Mouse (Mus musculus) spleen, postnatal 4 days (tissue): ENCODE measurements around the gene Stk38l.

ENCODE experiments used
- DNase-seq, 2 experiments: peaks; one replicate each; pipeline ENCODE4 v3.0.0; 2022; ENCODE audit warnings: low spot score in 2 of 2

The Stk38l gene

DNA sequence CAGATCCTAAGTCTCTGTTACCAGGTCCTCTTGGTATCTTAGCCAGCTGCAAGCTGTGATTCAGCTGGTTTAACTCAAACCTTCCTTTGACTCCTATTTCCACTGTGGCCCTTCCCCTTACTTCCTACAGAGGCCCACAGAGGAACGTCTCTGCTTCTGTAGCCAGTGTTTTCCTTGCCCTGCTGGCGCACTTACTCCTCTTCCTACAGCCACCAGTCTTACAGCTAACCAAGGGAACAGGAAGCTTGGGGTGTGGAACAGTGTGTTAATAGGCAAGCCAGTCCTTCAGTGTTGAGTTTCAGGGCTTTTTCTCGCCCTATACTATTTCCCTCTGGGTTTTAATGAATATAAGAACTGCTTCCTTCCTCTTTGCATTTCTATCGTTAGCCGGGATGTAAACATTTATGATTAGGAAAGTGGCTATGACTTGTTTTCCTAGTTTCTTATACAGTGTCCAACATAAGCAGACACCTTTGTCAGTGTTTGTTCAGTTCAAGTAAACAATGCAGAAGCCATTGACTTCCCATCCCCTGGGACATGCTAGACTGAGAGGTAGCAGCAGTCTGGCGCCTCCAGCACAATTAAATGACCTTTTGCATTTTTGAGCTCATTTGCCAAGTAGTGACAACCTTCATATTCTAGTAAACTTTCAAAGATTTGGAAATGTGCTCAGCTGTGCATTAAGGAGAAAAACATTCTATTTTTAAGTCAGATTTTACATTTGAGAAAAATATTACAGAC is 45.4 kb downstream of the Stk38l start:
- DNase-seq: peak in 1 of 2 experiments; percentile 14

DNA sequence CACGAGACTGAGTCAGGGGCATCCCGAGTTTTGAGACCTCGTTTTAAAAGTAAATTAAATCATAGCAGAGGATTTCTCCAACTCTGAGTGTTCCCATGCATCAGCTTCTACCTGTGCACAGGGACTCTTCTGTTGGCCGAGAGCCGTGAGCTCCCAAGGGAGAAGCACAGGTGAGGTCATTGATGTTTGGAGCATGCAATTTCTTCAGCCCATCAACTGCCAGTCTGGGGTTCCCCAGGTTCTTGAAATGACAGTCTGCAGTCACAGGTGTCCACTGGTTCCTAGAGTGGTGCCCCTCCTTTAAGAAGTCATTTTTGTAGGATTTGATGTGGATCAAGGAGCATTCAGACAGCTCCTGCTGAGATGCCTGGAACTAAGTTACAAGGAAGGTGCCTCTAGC is 46.0 kb downstream of the Stk38l start:
- peak in 1 of 2 experiments; percentile 45 for DNase-seq

DNA sequence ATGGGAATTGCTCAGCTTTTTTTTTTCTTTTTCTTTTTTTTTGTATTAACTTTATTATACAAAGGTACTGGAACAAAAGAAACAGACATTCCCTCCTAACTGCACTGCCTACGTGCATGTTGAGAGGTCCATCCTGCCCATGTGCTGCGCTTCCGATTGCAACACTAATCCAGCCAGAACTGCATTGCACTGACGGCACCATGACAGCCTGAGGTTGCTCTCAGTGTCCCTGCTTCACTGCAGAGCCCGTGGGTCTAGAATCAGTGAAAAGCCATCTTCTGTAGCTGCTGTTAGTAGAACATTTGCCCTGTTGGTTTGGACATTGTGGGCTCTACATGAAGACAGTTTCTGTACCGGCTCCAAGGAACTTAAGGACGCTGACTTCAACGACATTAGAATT is 51.1 kb downstream of the Stk38l start:
- peak in 1 of 2 experiments; percentile 45 for DNase-seq

DNA sequence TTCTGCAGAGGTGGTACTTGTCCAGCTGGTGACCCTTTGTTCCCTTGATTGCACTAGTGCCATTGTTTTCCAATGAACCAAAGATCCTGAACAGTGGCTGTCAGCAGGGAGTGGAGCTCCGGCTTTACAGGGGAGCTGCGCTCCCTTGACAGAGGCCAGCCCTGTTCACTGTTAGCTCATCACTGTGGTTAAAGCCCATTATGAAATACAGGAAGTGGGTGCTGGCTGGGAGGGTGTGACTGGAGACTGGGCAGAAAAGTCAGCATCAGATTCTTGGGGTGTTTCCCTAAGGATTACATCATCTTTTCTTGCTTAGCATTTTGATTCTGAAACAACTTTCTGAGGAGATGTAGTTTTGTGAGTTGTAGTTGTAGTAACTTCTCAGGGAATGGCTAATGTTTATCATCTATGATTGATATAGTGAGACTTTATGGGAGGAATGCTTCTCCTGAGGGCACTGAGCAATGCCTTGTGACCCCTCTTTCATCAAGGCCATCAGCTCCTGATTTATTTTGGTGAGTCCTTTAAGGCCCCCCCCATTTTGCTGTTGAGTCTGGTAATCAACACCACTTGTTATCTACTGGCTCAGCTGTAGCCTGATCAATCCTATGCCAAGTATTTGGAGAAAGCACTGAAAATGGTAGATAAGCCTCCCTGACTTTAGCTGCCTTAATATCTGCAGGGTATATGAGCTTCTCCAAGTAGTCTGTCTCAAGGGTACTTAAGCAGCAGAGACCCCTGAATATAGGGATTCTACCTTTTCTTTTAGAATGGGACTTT is 52.0 kb downstream of the Stk38l start:
- DNase-seq: peak; percentile 24 to 60

DNA sequence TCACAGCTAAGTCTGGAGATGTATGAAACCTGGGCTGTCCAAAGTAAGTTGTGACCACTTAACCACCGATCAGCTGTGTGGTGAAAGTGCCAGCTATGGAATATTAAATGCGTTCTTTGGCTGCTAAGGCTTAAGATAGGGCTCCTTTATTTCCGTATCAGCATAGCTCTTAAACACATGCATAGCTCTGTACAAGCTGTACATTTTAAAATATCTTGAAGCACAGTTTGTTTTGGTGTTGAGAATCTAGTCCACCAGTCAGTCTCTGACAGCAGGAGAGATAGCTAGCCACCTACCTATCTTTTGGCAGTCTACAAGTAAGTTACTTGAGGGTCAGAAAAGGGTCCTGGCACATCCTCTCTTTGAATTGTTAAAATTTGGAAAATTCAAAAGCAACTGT is 53.3 kb downstream of the Stk38l start:
- DNase-seq: peak in 1 of 2 experiments; percentile 15

DNA sequence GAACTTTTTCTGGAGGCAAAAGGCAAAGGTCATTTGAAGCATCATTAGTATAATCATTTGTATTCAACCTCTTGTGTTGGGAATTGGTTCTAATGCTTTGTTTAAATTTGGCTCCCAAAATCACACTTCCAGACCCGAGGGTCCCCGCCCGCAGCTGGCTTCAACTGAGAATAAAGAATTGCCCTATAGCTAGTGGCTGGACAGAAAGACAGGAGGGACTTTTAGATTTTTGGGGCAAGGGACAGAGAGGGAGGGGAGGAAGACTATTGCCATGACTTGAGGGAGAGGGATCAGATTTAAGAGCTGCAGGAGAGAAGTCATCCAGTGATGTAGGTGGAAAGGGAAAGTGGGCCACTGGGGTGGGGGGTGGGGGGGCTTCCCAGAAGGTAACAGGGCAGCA is 56.8 kb downstream of the Stk38l start:
- peak in 1 of 2 experiments; percentile 16 for DNase-seq

GRCm38 (mm10) chr6:146793527-146793926 is 68.7 kb downstream of the Stk38l start:
- DNase-seq: peak in 1 of 2 experiments; percentile 13

DNA sequence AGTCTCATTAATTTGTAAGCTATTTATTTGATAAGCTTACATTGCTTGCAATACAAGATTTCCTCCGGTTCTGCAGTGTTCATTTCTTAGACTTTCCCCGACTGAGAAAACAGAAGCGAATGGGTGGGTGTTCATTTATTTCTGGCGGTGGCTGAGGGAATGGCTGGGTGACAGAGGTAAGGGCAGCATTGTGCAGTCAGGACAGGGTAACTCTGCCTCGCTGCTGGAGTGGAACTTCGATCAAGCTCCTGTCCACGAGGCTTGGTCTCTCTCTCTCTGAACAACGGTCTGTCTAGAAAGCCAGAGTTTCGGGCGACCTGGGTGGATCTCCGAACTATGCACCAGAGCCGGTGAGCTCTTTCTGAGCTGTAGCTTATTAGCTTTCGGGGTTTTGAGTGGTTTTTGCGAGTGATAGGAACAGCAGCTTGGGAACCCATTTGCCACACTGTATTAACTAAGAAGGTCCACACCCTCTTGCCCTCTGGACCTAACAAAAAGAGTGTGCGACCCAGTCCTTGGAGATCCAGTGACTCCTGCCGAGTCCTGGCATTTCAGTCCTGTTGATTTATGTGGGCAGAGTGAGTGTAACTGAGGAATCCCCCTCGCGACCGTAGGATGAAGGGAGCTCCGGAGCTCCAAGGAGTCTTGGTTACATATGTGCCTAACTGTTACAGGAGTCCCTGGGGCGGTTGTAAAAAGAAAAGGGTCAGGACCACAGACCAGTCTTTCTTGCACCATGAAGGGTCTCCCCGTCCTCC is 70.5 kb downstream of the Stk38l start:
- DNase-seq: peak in 1 of 2 experiments; percentile 53

GRCm38 (mm10) chr6:146795924-146796545 is 71.2 kb downstream of the Stk38l start, which contains the start of gene Arntl2:
Gene Arntl2, plus strand, starts transcription at chr6:146796055.
- DNase-seq: peak; percentile 44 to 73

- peak in 1 of 2 experiments; percentile 53 for DNase-seq
Measured at GRCm38 (mm10) chr6:146797446-146797845, 72.7 kb downstream of the Stk38l start.

DNA sequence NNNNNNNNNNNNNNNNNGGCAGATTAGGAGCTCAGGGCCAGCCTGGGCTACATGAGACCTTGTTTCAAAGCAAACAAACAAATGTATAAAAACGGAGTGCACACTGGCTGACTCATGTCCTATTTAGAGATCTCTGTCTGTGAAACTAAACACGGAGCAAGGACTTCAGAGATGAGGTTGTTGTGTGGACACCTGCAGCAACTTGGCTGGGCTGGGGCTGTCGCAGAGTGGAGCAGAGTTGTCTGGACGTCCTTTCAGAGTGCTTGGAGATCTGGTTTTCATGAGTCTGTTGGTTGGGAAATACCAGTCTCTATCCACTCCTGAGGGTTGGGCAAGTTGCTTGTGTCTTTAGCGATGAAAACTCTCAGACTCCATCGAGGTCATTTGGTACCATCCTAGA is 85.2 kb downstream of the Stk38l start:
- peak in 1 of 2 experiments; percentile 52 for DNase-seq

DNA sequence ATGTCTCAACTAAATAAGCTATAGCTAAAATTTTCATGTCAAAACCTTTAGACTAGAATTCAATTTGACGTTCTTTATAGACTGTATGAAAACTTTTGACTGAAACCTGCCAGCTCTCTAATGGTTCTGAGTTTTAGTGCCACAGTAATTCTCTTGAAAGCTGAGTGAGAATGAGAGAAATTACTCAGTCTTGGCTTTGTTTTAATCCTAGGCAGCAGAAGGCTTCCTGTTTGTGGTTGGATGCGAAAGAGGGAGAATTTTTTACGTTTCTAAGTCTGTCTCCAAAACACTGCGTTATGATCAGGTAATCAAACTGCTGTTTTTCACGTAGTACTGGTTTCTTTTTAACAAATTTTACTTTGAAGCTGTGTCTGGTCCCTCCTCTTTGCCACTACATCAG is 88.2 kb downstream of the Stk38l start:
- DNase-seq: no peak

GRCm38 (mm10) chr6:146820177-146820965 is 95.6 kb downstream of the Stk38l start:
- DNase-seq: no peak

- DNase-seq: no peak
Measured at GRCm38 (mm10) chr6:146821958-146822357, 97.2 kb downstream of the Stk38l start.

DNA sequence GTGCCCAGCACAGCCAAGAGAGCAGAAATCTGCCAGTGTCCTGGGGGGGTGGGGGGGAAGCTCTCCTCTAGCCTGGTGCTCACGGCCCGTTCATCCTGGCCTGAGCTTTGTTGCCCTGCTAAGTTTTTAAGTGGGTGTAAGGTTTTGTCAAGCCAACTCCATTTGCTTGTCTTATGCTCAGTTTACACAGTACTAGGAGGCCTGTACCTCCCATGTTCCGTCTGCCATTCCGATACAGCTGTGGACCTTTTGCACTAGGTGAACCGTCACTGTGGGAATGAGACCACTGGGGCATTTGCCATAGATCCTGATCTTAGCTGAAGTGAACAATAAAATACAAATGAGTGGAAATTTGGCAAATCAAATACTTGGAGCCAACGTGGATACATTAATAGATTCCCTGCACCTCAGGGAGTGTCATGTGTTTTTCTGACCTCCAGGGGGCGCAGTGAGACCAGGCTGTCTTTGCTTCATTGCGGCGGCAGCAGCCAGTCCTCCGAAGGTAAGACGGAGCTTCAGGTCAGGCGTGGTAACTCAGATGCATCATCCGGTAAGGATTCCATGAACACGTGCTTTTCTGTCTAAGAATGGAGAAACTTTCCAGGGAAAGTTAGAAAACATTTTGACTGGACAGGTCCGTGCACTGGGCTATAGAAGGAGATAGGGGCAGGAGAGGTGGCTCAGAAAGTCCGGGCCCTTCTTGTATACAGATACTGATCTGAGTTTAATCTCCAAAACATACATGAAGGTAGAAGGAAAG is 100.1 kb downstream of the Stk38l start:
- peak; percentile 54 to 81 for DNase-seq

- no peak for DNase-seq
Measured at GRCm38 (mm10) chr6:146825487-146825773, 100.6 kb downstream of the Stk38l start.
